Mouse (Mus musculus) kidney, adult 2 months (tissue): ENCODE data around the gene Capsl.

Experiments used
- CTCF ChIP-seq: fragments of 200-500 bp; conservative IDR thresholded peaks from 2 replicates; pipeline ENCODE4 v1.5.1; 2011; ENCODE audit warnings: low read depth, mild to moderate bottlenecking, control low read depth, low read length, moderate library complexity, mixed read lengths; ENCODE audit not compliant: insufficient read depth, insufficient read length
- POLR2A ChIP-seq: fragments of 200-500 bp; IDR thresholded peaks from one replicate; pipeline ENCODE4 v1.6.1; 2011; ENCODE audit warnings: low read depth, low read length, control low read depth

- TF ChIP-seq POLR2A, result no peak
- no peak for TF ChIP-seq CTCF
Observed at GRCm38 (mm10) chr15:9454198-9454597, 18.4 kb downstream of the Capsl start.
